ENCODE assay signal across 8 mouse cellular contexts in the genomic region with DNA sequence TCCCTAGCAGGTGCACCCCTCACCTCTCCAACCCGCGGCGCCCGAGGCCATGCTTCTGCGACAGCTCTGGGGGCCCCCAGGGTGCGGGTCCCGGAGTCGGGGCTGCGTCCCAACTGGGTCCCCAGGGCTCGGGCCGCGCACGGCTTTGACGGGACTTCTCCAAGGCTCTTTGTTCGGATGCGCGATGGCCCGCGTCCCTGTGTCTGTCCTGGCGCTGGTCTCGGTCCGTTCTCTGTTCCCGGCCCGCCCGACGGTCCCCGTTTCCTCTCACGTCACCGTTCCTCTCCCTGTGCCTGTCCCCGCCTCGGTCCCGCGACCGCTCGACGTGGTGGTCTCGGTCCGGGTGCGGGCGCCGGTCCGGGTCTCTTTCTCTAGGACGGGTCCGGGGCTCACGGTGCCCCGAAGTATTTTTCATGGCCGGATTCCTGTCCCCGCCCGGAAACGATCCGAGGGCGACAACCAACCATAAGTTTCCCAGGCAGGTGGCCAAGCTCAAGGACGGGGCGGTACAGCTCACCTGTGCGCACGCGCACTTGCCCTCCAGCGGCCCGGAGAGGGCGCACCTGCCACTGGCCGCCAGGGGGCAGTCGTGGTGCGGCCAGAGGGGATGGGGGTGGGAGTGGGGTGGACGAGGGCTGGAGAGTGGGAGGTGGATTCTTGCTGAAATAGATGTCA. TPM values are rescaled to one million over a fixed set of nuclear protein-coding genes. Genes with fewer than 3 reads are reported as not detected.
DNase-seq lines count a peak whose midpoint lies in the region; ATAC-seq and TF ChIP-seq lines count a peak whose summit lies in the region.

TSS of gene Marveld3 (minus strand) at position 511 of the 675 bp plus-strand sequence.

- DNase-seq in left cerebral cortex, adult 2 months (ENCODE audit: extremely low spot score in 1 of 2, low spot score in 2 of 2): peak in 1 of 2 experiments; percentile 7
- no peak for DNase-seq in left cerebral cortex, adult 8-10 months (ENCODE audit: low spot score in 2 of 2)
- DNase-seq in embryo, embryonic 10 days (ENCODE audit: low spot score): peak; percentile 51
- peak; percentile 77 for DNase-seq in midbrain, embryonic 14.5 days
- DNase-seq in thymus, adult 2 months: peak; percentile 29
- no peak for DNase-seq in layer of hippocampus, postnatal 14 days (ENCODE audit: low spot score in 2 of 2)

- ATAC-seq in hematopoietic stem cell, adult 5-6 weeks (replicated peaks in 1 of 2; ENCODE audit: insufficient read depth in 1 of 2, low FRiP score in 2 of 2, low TSS enrichment in 1 of 2, low read depth in 1 of 2, poor library complexity in 2 of 2, severe bottlenecking in 2 of 2): peak; percentile 20 to 66; a peak in 2 of 4 replicates
- no peak for ATAC-seq in limb, embryonic 12.5 days (ENCODE audit: insufficient number of reproducible peaks, insufficient read depth, low FRiP score, low TSS enrichment, low read depth)
- ATAC-seq in midbrain, embryonic 14.5 days (ENCODE audit: low FRiP score, low TSS enrichment): peak; percentile 37; the same call in 1 of the 2 replicates

- no peaks in the 10 kb centered on the region for H3K36me3 ChIP-seq in limb, embryonic 12.5 days
- H3K36me3 ChIP-seq in midbrain, embryonic 14.5 days (ENCODE audit: control insufficient read depth, insufficient read depth, low read length): no peaks in the 10 kb centered on the region
- H3K36me3 ChIP-seq in thymus, adult 2 months (ENCODE audit: control insufficient read depth, insufficient read depth, low read length): no peaks in the 10 kb centered on the region

- peak; percentile 67 for TF ChIP-seq CTCF in left cerebral cortex, adult 2 months (IDR thresholded peaks at IDR 0.05)
- peak; percentile 85 for TF ChIP-seq CTCF in thymus, adult 2 months (IDR thresholded peaks at IDR 0.05; ENCODE audit: borderline replicate concordance, control insufficient read depth, extremely low read depth, insufficient read depth, low read length, poor library complexity)

- H3K4me3 ChIP-seq in left cerebral cortex, adult 2 months: peak within 1 kb of the TSS; percentile 38
- H3K4me3 ChIP-seq in limb, embryonic 12.5 days (replicated peaks): peak within 1 kb of the TSS; percentile 39
- H3K4me3 ChIP-seq in midbrain, embryonic 14.5 days (replicated peaks; ENCODE audit: low read depth, low read length): peak within 1 kb of the TSS; percentile 35
- no peak within 1 kb of the TSS for H3K4me3 ChIP-seq in thymus, adult 2 months (ENCODE audit: control insufficient read depth, insufficient read depth, low read length)

- H3K27me3 ChIP-seq in limb, embryonic 12.5 days: peaks cover 69% of the 10 kb centered on the region
- H3K27me3 ChIP-seq in midbrain, embryonic 14.5 days (ENCODE audit: control insufficient read depth, insufficient read depth, low read length): peaks cover 23% of the 10 kb centered on the region
- no peaks in the 10 kb centered on the region; the same call in none of the 2 replicates for H3K27me3 ChIP-seq in thymus, adult 2 months (ENCODE audit: control insufficient read depth, insufficient read depth, low read length)

- 3% methylated on average over 64 of the region's 64 CpGs for WGBS in limb, embryonic 12.5 days
- 2% methylated on average over 64 of the region's 64 CpGs for WGBS in midbrain, embryonic 14.5 days
- 8% methylated on average over 64 of the region's 64 CpGs for WGBS in thymus, adult 2 months

- H3K4me2 ChIP-seq in limb, embryonic 12.5 days: peak within 1 kb of the TSS; percentile 64
- H3K4me2 ChIP-seq in midbrain, embryonic 14.5 days (ENCODE audit: low read length): peak within 1 kb of the TSS; percentile 60

- intact Hi-C loops in left cerebral cortex, adult 2 months (cut with DNase I): no loop called here

- H3K9ac ChIP-seq in limb, embryonic 12.5 days (replicated peaks): peak within 1 kb of the TSS; percentile 27
- peak within 1 kb of the TSS; percentile 31; the same call in 1 of the 2 replicates for H3K9ac ChIP-seq in midbrain, embryonic 14.5 days (replicated peaks; ENCODE audit: low read length)

- no peaks in the 10 kb centered on the region for H3K9me3 ChIP-seq in limb, embryonic 12.5 days
- no peaks in the 10 kb centered on the region for H3K9me3 ChIP-seq in midbrain, embryonic 14.5 days (ENCODE audit: control insufficient read depth, low read length)

- no peak for TF ChIP-seq POLR2A in thymus, adult 2 months (IDR thresholded peaks at IDR 0.05; ENCODE audit: control insufficient read depth, extremely low read depth, insufficient read depth, low read length, poor library complexity)

- H3K4me1 ChIP-seq in limb, embryonic 12.5 days (replicated peaks): peaks cover 30% of the 10 kb centered on the region
- peaks cover 11% of the 10 kb centered on the region; the same call in 1 of the 2 replicates for H3K4me1 ChIP-seq in midbrain, embryonic 14.5 days (ENCODE audit: control insufficient read depth, insufficient read depth, low read length)
- H3K4me1 ChIP-seq in thymus, adult 2 months (replicated peaks; ENCODE audit: control insufficient read depth, insufficient read depth, low read length): no peaks in the 10 kb centered on the region

- no peak within 1 kb of the TSS for H3K27ac ChIP-seq in left cerebral cortex, adult 2 months
- no peak within 1 kb of the TSS for H3K27ac ChIP-seq in limb, embryonic 12.5 days
- H3K27ac ChIP-seq in midbrain, embryonic 14.5 days (replicated peaks; ENCODE audit: low read depth, low read length): no peak within 1 kb of the TSS
- no peak within 1 kb of the TSS for H3K27ac ChIP-seq in thymus, adult 2 months (ENCODE audit: control insufficient read depth, insufficient read depth, low read length)

RNA-seq across cellular contexts. Expression of gene Marveld3, which starts in this region (rescaled TPM):
- total RNA-seq in left cerebral cortex, adult 2 months (2021): under 1 TPM; 0.23 to 0.81 TPM
- under 1 TPM; 0.49 to 0.78 (median 0.68) TPM for total RNA-seq in left cerebral cortex, adult 8-10 months (2022)
- not detected in 2 replicates for total RNA-seq in hematopoietic stem cell, adult 5-6 weeks (2017)
- polyA plus RNA-seq in limb, embryonic 12.5 days (2016; fragmentation: Nextera tagmentation; extraction: Ambion mirVana): 0.50 and 0.79 TPM in 2 replicates
- 1.1 and 1.4 TPM in 2 replicates for polyA plus RNA-seq in midbrain, embryonic 14.5 days (2014; fragmentation: Nextera tagmentation; extraction: Ambion mirVana)
- 0.43 and 0.50 TPM in 2 replicates for polyA plus RNA-seq in thymus, adult 2 months (2012; rRNA removed)
- under 1 TPM in 1 of 2 experiments, not detected in 1; 0.35 TPM for total RNA-seq in layer of hippocampus, postnatal 14 days (2021)

Comparison
In these comparisons a context has a peak if more than half of its experiments do, and no peak if none do; other contexts are left out.
1. Peak in ATAC-seq in hematopoietic stem cell, adult 5-6 weeks; RNA of the gene not detected or under 1 TPM.
2. Peak in DNase-seq in thymus, adult 2 months; RNA of the gene not detected or under 1 TPM.
3. DNase-seq: peak in embryo, embryonic 10 days (single experiment) and midbrain, embryonic 14.5 days (single experiment); none in left cerebral cortex, adult 8-10 months (0 of 2) and layer of hippocampus, postnatal 14 days (0 of 2).